Mouse (Mus musculus) erythroblast, embryonic 14.5 days (primary cell): Measurements from ENCODE around the gene Ubr1.

Experiments used
- GATA1 ChIP-seq: IDR thresholded peaks from 2 replicates; pipeline ENCODE4 v1.6.1; 2012; ENCODE audit warnings: low read length, inconsistent platforms, mixed read lengths
- TAL1 ChIP-seq: IDR thresholded peaks from 3 replicates; pipeline ENCODE4 v1.6.1; 2012; ENCODE audit warnings: low read length, inconsistent platforms, mixed read lengths

- peak; percentile 54; the same call in 2 of the 3 replicates for TF ChIP-seq TAL1
- peak; percentile 50 for TF ChIP-seq GATA1
Measured at GRCm38 (mm10) chr2:120976990-120977925, 6.7 kb upstream of the Ubr1 start, which contains the start of gene Tmem62.
